Mouse (Mus musculus) testis, adult 2 months (tissue): ENCODE measurements around the gene Lmx1a.

Experiments used
- CTCF ChIP-seq: fragments of 200-500 bp; IDR thresholded peaks from 2 replicates; pipeline ENCODE4 v1.5.1; 2012; ENCODE audit warnings: low read depth, mild to moderate bottlenecking, inconsistent platforms, low read length, moderate library complexity; ENCODE audit not compliant: control insufficient read depth, insufficient read depth, insufficient replicate concordance
- POLR2A ChIP-seq: fragments of 200-500 bp; IDR thresholded peaks from 2 replicates; pipeline ENCODE4 v1.6.1; 2012; ENCODE audit warnings: low read depth, mild to moderate bottlenecking, inconsistent platforms, low read length, moderate library complexity; ENCODE audit not compliant: control insufficient read depth

DNA sequence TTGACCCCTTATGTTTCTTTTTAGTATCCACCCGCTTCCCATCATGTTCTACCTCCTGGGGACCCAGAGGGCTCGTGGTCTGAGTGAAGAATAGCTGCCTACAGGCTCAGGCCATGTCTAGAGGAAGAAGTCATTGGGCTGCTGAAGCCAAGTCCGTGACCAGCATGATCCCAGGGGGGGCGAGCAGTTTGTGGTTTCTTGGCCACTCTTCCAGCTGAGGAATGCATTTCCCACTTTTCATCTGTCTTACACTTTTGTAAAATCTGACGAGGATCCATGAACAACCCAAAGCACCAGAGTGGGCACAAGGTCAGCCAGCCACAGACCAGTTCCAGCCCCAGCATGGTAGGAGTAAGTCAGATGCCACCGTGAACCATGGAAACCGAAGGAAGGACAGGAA lies 50.2 kb downstream of the Lmx1a start:
- TF ChIP-seq CTCF (no peak), POLR2A (no peak)
